Mouse (Mus musculus) neutrophil, adult 65 days (primary cell): ENCODE results near the gene Ncbp2. TPM values are rescaled to one million over a fixed set of nuclear protein-coding genes. Genes with fewer than 3 reads are reported as not detected.

ENCODE experiments used
- total RNA-seq: library from RNA; stranded (reverse); gene quantifications from 2 replicates; pipeline ENCODE4 v1.2.4, GENCODE M21; 2023

The Ncbp2 gene
- 12.0 and 13.7 TPM in 2 replicates for total RNA-seq

DNA sequence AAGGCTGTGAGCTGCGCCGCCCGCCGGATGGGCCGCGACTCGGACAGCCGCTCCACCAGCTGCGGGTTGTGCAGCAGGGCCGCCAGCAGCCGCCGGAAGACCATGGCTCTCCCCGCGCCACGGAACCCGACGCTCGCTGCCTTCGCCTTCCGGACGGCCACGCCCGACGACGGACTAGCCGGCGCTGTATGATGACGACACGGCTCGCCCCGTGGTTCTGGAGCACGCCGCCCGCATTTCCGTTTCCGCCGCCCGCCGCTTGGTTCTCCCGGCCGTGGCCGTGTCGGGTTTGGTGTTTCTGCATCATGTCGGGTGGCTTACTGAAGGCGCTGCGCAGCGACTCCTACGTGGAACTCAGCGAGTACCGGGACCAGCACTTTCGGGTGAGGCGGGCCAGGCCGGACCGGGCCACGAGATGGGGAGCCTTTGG is at the start of gene Ncbp2, which contains the start of gene 0610012G03Rik:
TSS of gene Ncbp2 (plus strand) at position 169 of the 430 bp plus-strand sequence.
TSS of gene 0610012G03Rik (minus strand) at position 150 of the 430 bp plus-strand sequence.

DNA sequence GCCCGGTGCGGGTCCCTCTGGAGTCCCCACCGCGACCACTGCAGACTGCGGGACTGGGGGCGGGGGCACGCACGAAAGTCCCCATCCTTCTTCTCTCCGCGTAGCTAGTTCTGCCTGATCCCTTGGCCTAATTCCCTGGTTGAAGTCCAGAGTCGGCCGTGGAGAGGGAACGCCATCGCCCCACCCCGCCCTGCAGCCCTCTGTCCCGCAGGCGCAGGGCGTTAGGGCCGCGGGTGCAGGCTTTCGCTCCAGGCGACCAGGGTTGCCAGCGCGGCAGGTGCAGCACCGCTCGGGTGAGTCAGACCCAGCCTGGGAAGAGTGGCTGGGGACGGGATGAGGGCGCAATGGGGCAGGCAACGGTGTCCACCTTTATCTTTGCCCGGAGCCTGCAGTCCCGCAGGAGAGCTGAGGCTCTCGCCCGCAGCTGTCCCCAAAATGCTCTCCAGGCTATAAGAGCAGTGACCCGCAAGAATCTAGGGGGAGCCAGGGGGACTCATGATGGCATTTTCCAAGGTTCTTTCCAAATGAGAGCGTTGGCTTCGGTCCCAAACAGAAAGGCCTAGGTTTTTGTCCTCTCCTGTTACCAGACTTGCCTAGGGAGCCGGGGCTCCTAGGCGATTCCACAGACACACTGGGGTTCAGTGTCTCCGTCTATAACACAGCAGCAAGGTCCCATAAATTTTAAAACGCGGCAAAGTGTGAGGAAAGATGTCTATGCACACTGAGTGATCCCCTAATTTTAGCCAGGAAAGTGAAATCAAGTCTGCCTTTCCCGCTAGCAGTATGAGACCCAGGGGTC is 14.4 kb upstream of the Ncbp2 start, which contains the start of gene Pigz:
TSS of gene Pigz (plus strand) at position 101 of the 799 bp plus-strand sequence.

DNA sequence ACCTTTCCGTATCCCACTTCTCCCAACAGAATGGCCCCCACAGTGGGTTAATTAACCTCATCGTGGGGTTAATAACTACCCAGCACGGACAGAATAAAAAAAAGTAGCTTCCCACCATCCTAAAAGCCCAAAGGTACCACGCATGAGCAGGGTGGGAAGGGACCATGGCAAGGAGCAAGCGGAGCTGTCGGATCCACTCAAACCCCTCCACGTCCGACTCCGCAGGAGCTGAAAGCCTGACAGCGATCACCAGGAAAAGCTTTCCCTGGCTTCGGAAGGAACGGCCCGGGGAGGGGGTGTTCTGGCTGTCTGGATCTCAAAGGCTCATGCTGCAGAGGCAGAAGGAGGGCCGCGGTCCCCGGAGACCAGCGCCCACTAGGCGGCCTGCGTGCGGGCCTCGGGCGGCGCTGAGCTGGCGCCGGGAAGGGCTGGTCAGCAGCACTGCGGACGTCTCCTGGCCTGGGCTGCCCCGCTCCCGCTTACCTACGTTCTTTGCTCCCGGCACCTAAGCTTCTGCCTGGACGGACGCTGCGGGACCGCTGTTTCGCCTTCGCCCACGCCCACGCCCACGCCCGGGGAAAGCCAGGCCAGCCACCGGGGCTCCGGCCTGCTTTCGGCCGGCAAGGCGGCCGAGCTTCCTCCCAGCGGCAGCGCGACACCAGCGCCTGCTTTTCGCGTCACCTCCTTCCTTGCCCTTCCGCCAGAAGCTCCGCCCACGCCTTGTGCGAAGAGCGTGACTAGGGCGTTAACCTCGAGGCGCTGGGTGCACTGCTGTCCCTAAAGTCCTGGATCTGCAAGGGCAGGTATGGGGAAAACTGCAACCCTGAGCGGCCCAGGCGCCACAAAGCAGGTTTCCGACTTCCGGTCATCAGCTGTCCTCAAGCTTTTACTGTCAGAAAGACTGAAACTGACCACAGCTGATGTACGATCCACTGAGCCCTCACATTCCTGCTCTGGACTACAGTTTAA is 54.5 kb downstream of the Ncbp2 start, which contains the start of gene Senp5:
TSS of gene Senp5 (minus strand) at position 779 of the 969 bp plus-strand sequence.

Other genes starting within 250 kb of the Ncbp2 start
- not detected in 2 replicates for gene Meltf, start 69.7 kb upstream of the Ncbp2 start, total RNA-seq
- gene Pigz, start 14.7 kb upstream of the Ncbp2 start, total RNA-seq, result not detected in 2 replicates
- gene 0610012G03Rik, start within 50 bp of the Ncbp2 start, total RNA-seq, result 10.6 and 13.5 TPM in 2 replicates
- 10.4 and 16.2 TPM in 2 replicates for gene Senp5, start 54.8 kb downstream of the Ncbp2 start, total RNA-seq
- 97.0 and 112 TPM in 2 replicates for gene Pak2, start 130.8 kb downstream of the Ncbp2 start, total RNA-seq
- gene Pigx, start 151.2 kb downstream of the Ncbp2 start, total RNA-seq, result 37.4 and 49.3 TPM in 2 replicates
- 33.1 and 41.5 TPM in 2 replicates for gene Cep19, start 151.3 kb downstream of the Ncbp2 start, total RNA-seq
- 114 and 161 TPM in 2 replicates for gene Nrros, start 217.1 kb downstream of the Ncbp2 start, total RNA-seq
- 2.9 and 3.9 TPM in 2 replicates for gene Bex6, start 231.3 kb downstream of the Ncbp2 start, total RNA-seq